9 mouse cellular contexts compared by ENCODE assay signal in genomic region chr17:34893072-34893824, GRCm38 (mm10). TPM values are rescaled to one million over a fixed set of nuclear protein-coding genes. Genes with fewer than 3 reads are reported as not detected.
A peak's percentile ranks its signal among the peaks of the same experiment; 100 is the strongest.
DNase-seq lines count a peak whose midpoint lies in the region; ATAC-seq and TF ChIP-seq lines count a peak whose summit lies in the region.
"Had no signal": no experiment of that assay in that cellular context is flagged by ENCODE, and none has a peak within 500 bp of the region (broad histone marks: within the 10 kb centered on the region; RNA-seq: fewer than 3 reads in every experiment).

No protein-coding gene starts in this region.

- H3K4me2 ChIP-seq in liver, embryonic 11.5 days: peak overlapping the region; percentile 97
- peak overlapping the region; percentile 71 for H3K4me2 ChIP-seq in stomach, embryonic 16.5 days (ENCODE audit: low read depth, low read length)

- no peak for TF ChIP-seq CTCF in spleen, adult 2 months (IDR thresholded peaks at IDR 0.05; ENCODE audit: extremely low read depth, insufficient read depth, insufficient read length, insufficient replicate concordance)

- no peak for TF ChIP-seq POLR2A in spleen, adult 2 months (IDR thresholded peaks at IDR 0.05; ENCODE audit: low read depth, low read length)

- H3K4me1 ChIP-seq in spleen, adult 2 months (ENCODE audit: control insufficient read depth, insufficient read depth, insufficient read length): peaks cover 5% of the 10 kb centered on the region; the same call in 1 of the 2 replicates
- peaks cover 33% of the 10 kb centered on the region for H3K4me1 ChIP-seq in liver, embryonic 11.5 days (replicated peaks; ENCODE audit: control insufficient read depth, insufficient read depth, low read length)
- H3K4me1 ChIP-seq in stomach, embryonic 16.5 days (ENCODE audit: control insufficient read depth, insufficient read depth, low read length): peaks cover 22% of the 10 kb centered on the region

- H3K4me3 ChIP-seq in spleen, adult 2 months (ENCODE audit: extremely low read depth, insufficient read depth, insufficient read length): peak overlapping the region; percentile 63
- H3K4me3 ChIP-seq in liver, embryonic 11.5 days (ENCODE audit: low read depth, low read length): peak overlapping the region; percentile 91; the same call in 1 of the 2 replicates
- H3K4me3 ChIP-seq in stomach, embryonic 16.5 days (replicated peaks; ENCODE audit: low read length): peak overlapping the region; percentile 80; the same call in 1 of the 2 replicates

- H3K9ac ChIP-seq in liver, embryonic 11.5 days (ENCODE audit: low read depth, low read length): peak overlapping the region; percentile 93
- peak overlapping the region; percentile 61 for H3K9ac ChIP-seq in stomach, embryonic 16.5 days (ENCODE audit: low read length)

- no peak for ATAC-seq in liver, embryonic 11.5 days (replicated peaks; ENCODE audit: low FRiP score)
- no peak for ATAC-seq in stomach, embryonic 16.5 days (ENCODE audit: insufficient read depth, low FRiP score)

- no peak overlapping the region for H3K27ac ChIP-seq in spleen, adult 2 months (ENCODE audit: insufficient read depth, low read length)
- peak overlapping the region; percentile 82 for H3K27ac ChIP-seq in liver, embryonic 11.5 days (ENCODE audit: low read depth, low read length)
- H3K27ac ChIP-seq in stomach, embryonic 16.5 days (ENCODE audit: low read length): peak overlapping the region; percentile 93

- peaks cover 4% of the 10 kb centered on the region; the same call in 1 of the 2 replicates for H3K9me3 ChIP-seq in liver, embryonic 11.5 days (ENCODE audit: control insufficient read depth, low read length)
- no peaks in the 10 kb centered on the region for H3K9me3 ChIP-seq in stomach, embryonic 16.5 days (replicated peaks; ENCODE audit: control insufficient read depth, low read length)

- H3K36me3 ChIP-seq in spleen, adult 2 months (ENCODE audit: control insufficient read depth, insufficient read depth, low read length): no peaks in the 10 kb centered on the region
- peaks cover 6% of the 10 kb centered on the region for H3K36me3 ChIP-seq in liver, embryonic 11.5 days (ENCODE audit: control insufficient read depth, insufficient read depth, low read length)
- H3K36me3 ChIP-seq in stomach, embryonic 16.5 days (ENCODE audit: control insufficient read depth, insufficient read depth, low read length): 0 out of 2 replicates have a peak, but pooled peaks cover 8% of the 10 kb centered on the region

- no peaks in the 10 kb centered on the region for H3K27me3 ChIP-seq in spleen, adult 2 months (ENCODE audit: control insufficient read depth, insufficient read depth, low read length)
- H3K27me3 ChIP-seq in liver, embryonic 11.5 days (replicated peaks; ENCODE audit: control insufficient read depth, insufficient read depth, low read length): no peaks in the 10 kb centered on the region
- no peaks in the 10 kb centered on the region for H3K27me3 ChIP-seq in stomach, embryonic 16.5 days (ENCODE audit: control insufficient read depth, insufficient read depth, low read length)

- WGBS in spleen, adult 2 months: 83% methylated on average over 12 of the region's 12 CpGs
- WGBS in liver, embryonic 11.5 days: 76% methylated on average over 12 of the region's 12 CpGs
- 72% methylated on average over 12 of the region's 12 CpGs for WGBS in stomach, embryonic 16.5 days

- peak; percentile 61 for DNase-seq in cerebellum, adult 9-11 months
- no peak for DNase-seq in cerebellum, postnatal 36 days
- DNase-seq in spleen, adult 2 months (ENCODE audit: low read depth in 1 of 2, low spot score in 2 of 2): no peak
- DNase-seq in spleen, adult 12 weeks (ENCODE audit: low spot score): no peak
- DNase-seq in liver, embryonic 11.5 days (ENCODE audit: low spot score): no peak
- DNase-seq in thymus, postnatal 4 days: no peak
- no peak for DNase-seq in layer of hippocampus, adult 9-11 months

RNA-seq across cellular contexts. Expression of gene C2, which starts 4.8 kb away (rescaled TPM):
- polyA plus RNA-seq in spleen, adult 2 months (2012; rRNA removed): 15.9 and 16.0 TPM in 2 replicates
- 8.1 and 9.0 TPM in 2 replicates for polyA plus RNA-seq in liver, embryonic 11.5 days (2014; fragmentation: Nextera tagmentation; extraction: Ambion mirVana)
- 4.4 and 5.5 TPM in 2 replicates for polyA plus RNA-seq in stomach, embryonic 16.5 days (2015; fragmentation: Nextera tagmentation; extraction: Ambion mirVana)

RNA-seq across cellular contexts. Expression of gene Ehmt2, which starts 5.0 kb away (rescaled TPM):
- polyA plus RNA-seq in spleen, adult 2 months (2012; rRNA removed): 200 and 246 TPM in 2 replicates
- 43.6 and 50.9 TPM in 2 replicates for polyA plus RNA-seq in liver, embryonic 11.5 days (2014; fragmentation: Nextera tagmentation; extraction: Ambion mirVana)
- polyA plus RNA-seq in stomach, embryonic 16.5 days (2015; fragmentation: Nextera tagmentation; extraction: Ambion mirVana): 61.0 and 61.1 TPM in 2 replicates

RNA-seq across cellular contexts. Expression of gene Gm20547, which starts 11.4 kb away (rescaled TPM):
- polyA plus RNA-seq in spleen, adult 2 months (2012; rRNA removed): 0.04 TPM in 1 of 2 replicates, not detected in the other
- 0.09 TPM in 1 of 2 replicates, not detected in the other for polyA plus RNA-seq in liver, embryonic 11.5 days (2014; fragmentation: Nextera tagmentation; extraction: Ambion mirVana)
- polyA plus RNA-seq in stomach, embryonic 16.5 days (2015; fragmentation: Nextera tagmentation; extraction: Ambion mirVana): 0.49 TPM in 1 of 2 replicates, not detected in the other
- polyA plus RNA-seq: brain, embryonic 14.5 days had no signal

RNA-seq across cellular contexts. Expression of gene Zbtb12, which starts 14.0 kb away (rescaled TPM):
- polyA plus RNA-seq in spleen, adult 2 months (2012; rRNA removed): 12.0 and 13.1 TPM in 2 replicates
- polyA plus RNA-seq in liver, embryonic 11.5 days (2014; fragmentation: Nextera tagmentation; extraction: Ambion mirVana): 0.45 and 0.86 TPM in 2 replicates
- polyA plus RNA-seq in stomach, embryonic 16.5 days (2015; fragmentation: Nextera tagmentation; extraction: Ambion mirVana): 1.0 and 1.1 TPM in 2 replicates

RNA-seq across cellular contexts. Expression of gene Slc44a4, which starts 21.0 kb away (rescaled TPM):
- 0.05 and 0.08 TPM in 2 replicates for polyA plus RNA-seq in spleen, adult 2 months (2012; rRNA removed)
- polyA plus RNA-seq in liver, embryonic 11.5 days (2014; fragmentation: Nextera tagmentation; extraction: Ambion mirVana): 0.97 and 1.3 TPM in 2 replicates
- 19.3 and 21.1 TPM in 2 replicates for polyA plus RNA-seq in stomach, embryonic 16.5 days (2015; fragmentation: Nextera tagmentation; extraction: Ambion mirVana)
